Mouse (Mus musculus): ENCODE results near the gene AL732309.1.
"Not testable (repeated sequence)": the region's sequence is repeated elsewhere in the genome, so short reads cannot be mapped to it uniquely, and the experiment has no call there.

AL732309.1 gene

DNA sequence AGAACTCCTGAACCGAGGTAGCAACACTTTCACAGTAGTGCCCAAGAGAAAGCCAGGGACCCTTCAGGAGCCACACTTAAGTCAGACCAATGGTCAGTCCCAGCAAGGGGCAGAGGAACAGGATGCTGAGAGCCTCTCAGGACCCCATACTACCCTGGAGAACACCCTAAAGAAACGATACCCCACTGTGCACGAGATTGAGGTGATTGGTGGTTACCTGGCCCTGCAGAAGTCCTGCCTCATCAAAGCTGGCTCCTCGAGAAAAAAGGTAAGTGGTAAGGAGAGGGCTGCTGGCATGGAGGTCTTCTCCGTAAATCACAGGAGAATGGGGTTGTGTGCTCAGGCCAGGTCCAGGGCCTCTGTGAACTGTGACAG lies 17.6 kb upstream of the AL732309.1 start:
- peak overlapping the region; percentile 95 for H3K4me3 ChIP-seq (replicated peaks; ENCODE audit: low read length)
- H3K9me3 ChIP-seq (ENCODE audit: low read length), result no peaks in the 10 kb centered on the region
- H3K36me3 ChIP-seq (ENCODE audit: insufficient read depth, low read length), result peaks cover 58% of the 10 kb centered on the region
- H3K27me3 ChIP-seq (ENCODE audit: insufficient read depth, low read length), result peaks cover 10% of the 10 kb centered on the region
- TF ChIP-seq CTCF (conservative IDR thresholded peaks at IDR 0.05; ENCODE audit: low read length), result no peak
- TF ChIP-seq NANOG (IDR thresholded peaks at IDR 0.05; ENCODE audit: borderline replicate concordance, low read length), result no peak
- TF ChIP-seq POU5F1 (IDR thresholded peaks at IDR 0.05; ENCODE audit: borderline replicate concordance, low read length), result no peak
- peaks cover 63% of the 10 kb centered on the region for H3K4me1 ChIP-seq (replicated peaks; ENCODE audit: low read depth, low read length)

DNA sequence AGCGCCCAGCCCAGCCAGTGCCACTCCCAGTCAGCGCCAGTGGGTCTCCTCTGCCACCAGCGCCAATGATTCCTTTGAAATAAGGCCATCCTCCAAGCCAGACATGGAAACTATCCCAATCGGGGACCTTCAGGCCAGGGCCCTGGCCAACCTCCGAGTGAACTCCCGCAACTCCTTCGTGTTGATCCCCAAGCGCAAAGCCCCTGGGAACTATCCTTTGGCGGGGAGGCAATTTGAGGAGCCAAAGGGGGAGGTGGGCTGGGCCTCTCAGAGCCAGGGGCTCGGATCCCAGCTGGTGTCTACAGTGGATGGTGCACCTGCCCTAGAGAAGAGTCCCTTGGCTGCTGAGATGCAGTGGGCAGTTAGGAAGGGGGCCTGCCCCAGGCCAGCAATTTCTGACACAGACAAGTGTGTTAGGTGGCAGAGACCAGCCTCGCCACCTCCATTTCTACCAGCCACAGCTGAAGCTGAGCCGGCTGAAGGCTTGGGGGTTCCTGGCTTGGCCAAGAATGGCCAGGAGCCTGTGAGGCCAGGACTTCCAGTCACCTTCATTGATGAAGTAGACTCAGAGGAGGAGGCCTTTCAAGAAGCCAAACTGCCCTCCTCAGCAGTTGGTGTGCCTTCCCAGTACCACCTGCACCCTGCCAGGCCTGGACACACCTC lies 17.1 kb upstream of the AL732309.1 start:
- peak overlapping the region; percentile 95 for H3K4me3 ChIP-seq (replicated peaks; ENCODE audit: low read length)
- H3K9me3 ChIP-seq (ENCODE audit: low read length), result no peaks in the 10 kb centered on the region
- H3K27me3 ChIP-seq (ENCODE audit: insufficient read depth, low read length), result peaks cover 10% of the 10 kb centered on the region
- H3K36me3 ChIP-seq (ENCODE audit: insufficient read depth, low read length), result peaks cover 53% of the 10 kb centered on the region
- H3K4me1 ChIP-seq (replicated peaks; ENCODE audit: low read depth, low read length), result peaks cover 64% of the 10 kb centered on the region
- TF ChIP-seq POU5F1 (IDR thresholded peaks at IDR 0.05; ENCODE audit: borderline replicate concordance, low read length), result no peak
- no peak for TF ChIP-seq CTCF (conservative IDR thresholded peaks at IDR 0.05; ENCODE audit: low read length)
- TF ChIP-seq NANOG (IDR thresholded peaks at IDR 0.05; ENCODE audit: borderline replicate concordance, low read length), result no peak

DNA sequence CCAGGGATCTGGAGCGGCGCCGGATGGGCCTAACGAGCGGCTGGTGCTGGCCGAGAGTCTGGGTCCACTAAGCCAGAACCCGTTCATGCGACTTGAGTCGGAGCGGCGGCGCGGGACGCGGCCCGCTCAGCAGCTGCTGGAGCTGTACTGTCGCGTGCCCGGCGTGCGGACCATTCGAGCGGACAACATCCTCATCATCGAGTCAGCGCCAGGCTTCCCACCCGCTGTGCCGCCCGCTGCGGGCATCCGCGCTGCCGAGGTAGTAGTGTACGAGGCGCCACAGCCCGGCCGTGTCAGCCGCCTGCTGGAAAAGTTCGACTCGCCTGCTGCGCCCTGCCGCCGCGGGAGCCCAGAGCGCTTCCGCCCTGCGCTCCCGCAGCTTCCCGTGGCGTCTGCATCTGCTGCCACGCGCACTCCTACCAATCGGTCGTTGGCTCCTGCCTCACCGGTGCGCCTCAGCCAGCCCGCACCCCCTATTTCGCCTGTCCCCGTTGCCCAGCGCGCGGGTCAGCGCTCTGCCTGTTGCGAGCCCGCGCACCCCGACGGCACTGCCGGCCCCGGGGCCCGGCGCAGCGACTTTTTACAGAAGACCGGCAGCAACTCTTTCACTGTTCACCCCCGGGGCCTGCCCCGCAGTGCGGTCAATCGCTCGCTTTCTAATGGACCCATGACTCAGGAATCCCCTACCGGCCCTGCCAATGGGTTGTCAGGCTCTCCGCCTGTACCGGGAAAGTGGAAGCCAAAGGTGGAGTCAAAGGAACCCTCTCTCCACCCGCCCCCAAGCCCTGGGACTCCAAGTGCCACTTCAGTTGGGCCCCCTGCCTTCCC lies 16.3 kb upstream of the AL732309.1 start:
- peaks cover 45% of the 10 kb centered on the region for H3K36me3 ChIP-seq (ENCODE audit: insufficient read depth, low read length)
- peak overlapping the region; percentile 95 for H3K4me3 ChIP-seq (replicated peaks; ENCODE audit: low read length)
- no peaks in the 10 kb centered on the region for H3K9me3 ChIP-seq (ENCODE audit: low read length)
- no peak for TF ChIP-seq POU5F1 (IDR thresholded peaks at IDR 0.05; ENCODE audit: borderline replicate concordance, low read length)
- no peak for TF ChIP-seq NANOG (IDR thresholded peaks at IDR 0.05; ENCODE audit: borderline replicate concordance, low read length)
- no peak for TF ChIP-seq CTCF (conservative IDR thresholded peaks at IDR 0.05; ENCODE audit: low read length)
- peaks cover 62% of the 10 kb centered on the region for H3K4me1 ChIP-seq (replicated peaks; ENCODE audit: low read depth, low read length)
- H3K27me3 ChIP-seq (ENCODE audit: insufficient read depth, low read length), result peaks cover 10% of the 10 kb centered on the region

DNA sequence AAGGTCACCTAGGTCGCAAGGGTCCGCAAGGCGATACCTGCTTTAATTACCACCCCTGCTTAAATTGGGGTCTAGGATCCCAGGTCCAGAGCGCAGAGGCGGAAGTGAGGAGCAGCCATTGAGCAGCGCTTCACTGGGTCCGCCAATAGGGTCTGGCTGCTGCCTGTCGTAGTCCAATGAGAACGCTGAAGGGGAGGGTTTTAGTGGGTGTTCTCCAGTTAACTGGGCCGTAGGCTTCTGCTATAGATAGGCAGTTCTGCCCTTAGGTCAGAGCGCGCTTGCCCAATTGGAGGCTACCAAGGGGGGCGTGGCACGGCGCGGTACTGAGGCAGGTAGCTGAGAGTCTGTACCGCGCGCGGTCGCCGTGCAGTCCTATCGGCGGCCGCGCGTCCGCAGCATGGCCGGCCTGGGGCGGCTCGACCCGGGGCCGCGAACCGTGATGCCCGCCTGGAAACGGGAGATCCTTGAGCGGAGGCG lies 15.7 kb upstream of the AL732309.1 start, which contains the start of gene Tprn:
Gene Tprn, plus strand, starts transcription at position 328 of the 477 bp plus-strand sequence.
- Histone ChIP-seq H3K4me1 (replicated peaks; ENCODE audit: low read depth, low read length) (peaks cover 55% of the 10 kb centered on the region), H3K9me3 (ENCODE audit: low read length) (no peaks in the 10 kb centered on the region), H3K36me3 (ENCODE audit: insufficient read depth, low read length) (peaks cover 38% of the 10 kb centered on the region), H3K27me3 (ENCODE audit: insufficient read depth, low read length) (peaks cover 10% of the 10 kb centered on the region), H3K4me3 (replicated peaks; ENCODE audit: low read length) (peak within 1 kb of the TSS; percentile 95)
- TF ChIP-seq NANOG (IDR thresholded peaks at IDR 0.05; ENCODE audit: borderline replicate concordance, low read length) (no peak), POU5F1 (IDR thresholded peaks at IDR 0.05; ENCODE audit: borderline replicate concordance, low read length) (no peak)

DNA sequence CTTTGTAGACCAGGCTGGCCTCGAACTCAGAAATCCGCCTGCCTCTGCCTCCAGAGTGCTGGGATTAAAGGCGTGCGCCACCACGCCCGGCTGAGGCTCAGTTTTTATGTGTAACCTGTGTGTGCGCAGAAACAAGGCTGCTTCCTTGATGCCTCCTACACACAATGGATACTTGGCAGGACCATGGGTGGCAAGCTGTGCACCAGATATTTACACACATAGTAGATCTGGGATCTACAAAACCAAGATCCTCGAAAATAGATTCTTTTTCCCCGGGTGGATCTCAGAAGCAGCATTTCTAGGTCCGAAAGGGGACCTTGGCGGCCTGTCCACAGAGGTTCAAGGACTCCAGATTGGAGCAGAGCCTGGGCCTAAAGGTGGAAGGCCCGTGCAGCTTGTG lies 15.2 kb upstream of the AL732309.1 start:
- H3K27me3 ChIP-seq (ENCODE audit: insufficient read depth, low read length), result peaks cover 10% of the 10 kb centered on the region
- H3K4me3 ChIP-seq (replicated peaks; ENCODE audit: low read length), result peak overlapping the region; percentile 95
- H3K9me3 ChIP-seq (ENCODE audit: low read length), result no peaks in the 10 kb centered on the region
- peaks cover 34% of the 10 kb centered on the region for H3K36me3 ChIP-seq (ENCODE audit: insufficient read depth, low read length)
- H3K4me1 ChIP-seq (replicated peaks; ENCODE audit: low read depth, low read length), result peaks cover 54% of the 10 kb centered on the region
- TF ChIP-seq POU5F1 (IDR thresholded peaks at IDR 0.05; ENCODE audit: borderline replicate concordance, low read length) (no peak), NANOG (IDR thresholded peaks at IDR 0.05; ENCODE audit: borderline replicate concordance, low read length) (no peak), CTCF (conservative IDR thresholded peaks at IDR 0.05; ENCODE audit: low read length) (no peak)

GRCm38 (mm10) chr2:25258887-25259286 lies 12.2 kb upstream of the AL732309.1 start:
- H3K9me3 ChIP-seq (ENCODE audit: low read length), result no peaks in the 10 kb centered on the region
- TF ChIP-seq POU5F1 (IDR thresholded peaks at IDR 0.05; ENCODE audit: borderline replicate concordance, low read length) (no peak), CTCF (conservative IDR thresholded peaks at IDR 0.05; ENCODE audit: low read length) (peak; percentile 82)
- no peak overlapping the region for H3K4me3 ChIP-seq (replicated peaks; ENCODE audit: low read length)
- peaks cover 7% of the 10 kb centered on the region for H3K27me3 ChIP-seq (ENCODE audit: insufficient read depth, low read length)
- peaks cover 43% of the 10 kb centered on the region for H3K4me1 ChIP-seq (replicated peaks; ENCODE audit: low read depth, low read length)
- H3K36me3 ChIP-seq (ENCODE audit: insufficient read depth, low read length), result peaks cover 9% of the 10 kb centered on the region

GRCm38 (mm10) chr2:25257250-25257649 lies 10.6 kb upstream of the AL732309.1 start:
- H3K27me3 ChIP-seq (ENCODE audit: insufficient read depth, low read length); H3K4me3 ChIP-seq (replicated peaks; ENCODE audit: low read length); H3K9me3 ChIP-seq (ENCODE audit: low read length): not testable (repeated sequence)
- Histone ChIP-seq H3K4me1 (replicated peaks; ENCODE audit: low read depth, low read length) (peaks cover 50% of the 10 kb centered on the region), H3K36me3 (ENCODE audit: insufficient read depth, low read length) (peaks cover 20% of the 10 kb centered on the region)

- not testable (repeated sequence) for H3K27me3 ChIP-seq (ENCODE audit: insufficient read depth, low read length); H3K9me3 ChIP-seq (ENCODE audit: low read length)
- Histone ChIP-seq H3K4me1 (replicated peaks; ENCODE audit: low read depth, low read length) (peaks cover 46% of the 10 kb centered on the region), H3K4me3 (replicated peaks; ENCODE audit: low read length) (peak overlapping the region; percentile 100), H3K36me3 (ENCODE audit: insufficient read depth, low read length) (peaks cover 27% of the 10 kb centered on the region)
Observed at GRCm38 (mm10) chr2:25256443-25257109, 9.9 kb upstream of the AL732309.1 start.
